Comparison of ENCODE assay signal across 8 mouse cellular contexts in the genomic region with DNA sequence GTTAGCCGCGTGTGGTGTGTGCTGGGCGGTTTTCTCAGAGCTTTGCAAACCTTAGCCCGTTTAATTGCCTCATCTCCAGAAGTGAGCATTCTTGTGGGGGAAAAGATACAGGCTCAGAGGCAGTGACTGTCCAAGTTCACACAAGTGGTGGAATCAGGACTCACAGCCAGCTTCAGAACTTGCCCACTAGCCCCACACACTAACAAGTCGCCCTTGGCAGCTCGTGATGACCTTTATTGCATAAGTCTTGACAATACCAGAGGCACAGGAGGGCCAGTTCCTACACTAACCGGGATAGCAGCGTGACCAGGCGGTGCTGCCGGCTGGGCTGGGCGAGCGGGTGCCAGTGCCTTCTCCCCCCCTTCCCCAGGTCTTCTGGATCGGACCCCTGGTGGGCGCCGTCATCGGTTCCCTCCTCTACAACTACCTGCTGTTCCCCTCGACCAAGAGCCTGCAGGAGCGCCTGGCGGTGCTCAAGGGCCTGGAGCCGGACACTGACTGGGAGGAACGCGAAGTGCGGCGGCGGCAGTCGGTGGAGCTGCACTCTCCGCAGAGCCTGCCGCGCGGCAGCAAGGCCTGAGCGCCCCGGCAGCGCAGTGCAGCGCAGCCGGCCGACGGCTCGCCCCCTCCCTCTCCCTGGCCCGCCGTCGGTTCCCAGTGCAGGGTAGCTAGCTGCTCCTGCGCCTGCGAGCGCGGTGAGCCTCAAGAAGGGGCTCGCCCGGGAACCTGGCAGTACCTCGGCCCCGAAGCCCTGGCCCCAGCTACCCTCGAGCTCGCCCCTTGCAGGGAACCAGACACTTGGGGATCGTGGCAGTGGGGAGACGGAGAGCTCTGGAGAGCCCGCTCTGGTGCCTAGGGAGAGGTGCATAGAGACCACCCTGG. TPM values are rescaled to one million over a fixed set of nuclear protein-coding genes. Genes with fewer than 3 reads are reported as not detected.
DNase-seq lines count a peak whose midpoint lies in the region; ATAC-seq and TF ChIP-seq lines count a peak whose summit lies in the region.

No protein-coding gene starts in this region.

- no peaks in the 10 kb centered on the region for H3K36me3 ChIP-seq in lung, embryonic 16.5 days (ENCODE audit: control insufficient read depth, insufficient read depth, low read length)
- H3K36me3 ChIP-seq in stomach, embryonic 14.5 days (ENCODE audit: control insufficient read depth, insufficient read depth, low read length): no peaks in the 10 kb centered on the region

- intact Hi-C loops in left cerebral cortex, postnatal 14 days (cut with DNase I): no loop called here

- H3K4me3 ChIP-seq in cerebellum, adult 2 months (replicated peaks; ENCODE audit: insufficient read depth, low read depth, low read length): peak overlapping the region; percentile 16
- peak overlapping the region; percentile 37 for H3K4me3 ChIP-seq in lung, embryonic 16.5 days (ENCODE audit: low read length)
- H3K4me3 ChIP-seq in stomach, embryonic 14.5 days (ENCODE audit: low read depth, low read length): peak overlapping the region; percentile 25

- no peak overlapping the region for H3K27ac ChIP-seq in cerebellum, adult 2 months (ENCODE audit: insufficient read depth, low read length)
- H3K27ac ChIP-seq in lung, embryonic 16.5 days (ENCODE audit: low read length): no peak overlapping the region
- H3K27ac ChIP-seq in stomach, embryonic 14.5 days (ENCODE audit: low read length): no peak overlapping the region

- peaks cover 14% of the 10 kb centered on the region for H3K4me1 ChIP-seq in cerebellum, adult 2 months (ENCODE audit: control insufficient read depth, insufficient read depth, low read length)
- H3K4me1 ChIP-seq in lung, embryonic 16.5 days (replicated peaks; ENCODE audit: control insufficient read depth, insufficient read depth, low read length): peaks cover 14% of the 10 kb centered on the region
- peaks cover 14% of the 10 kb centered on the region for H3K4me1 ChIP-seq in stomach, embryonic 14.5 days (ENCODE audit: control insufficient read depth, insufficient read depth, low read length)

- 0 out of 2 replicates have a peak, but pooled peaks have one; percentile 7 for TF ChIP-seq CTCF in cerebellum, adult 2 months (IDR thresholded peaks at IDR 0.05; ENCODE audit: borderline replicate concordance, insufficient read depth, low read depth, low read length)

- DNase-seq in adrenal gland, adult 2 months: peak; percentile 47
- DNase-seq in adrenal gland, adult 8-10 months: no peak
- DNase-seq in cerebellum, adult 2 months: peak; percentile 49 to 64
- peak; percentile 57 for DNase-seq in kidney, adult 18-20 months
- no peak for DNase-seq in left cerebral cortex, postnatal 14 days (ENCODE audit: low spot score in 2 of 2)

- no peak for TF ChIP-seq POLR2A in cerebellum, adult 2 months (IDR thresholded peaks at IDR 0.05; ENCODE audit: borderline replicate concordance, insufficient read depth, low read length)

- WGBS in cerebellum, adult 2 months: 15% methylated on average over 54 of the region's 54 CpGs
- WGBS in lung, embryonic 16.5 days: 3% methylated on average over 54 of the region's 54 CpGs
- 3% methylated on average over 54 of the region's 54 CpGs for WGBS in stomach, embryonic 14.5 days

- peak overlapping the region; percentile 55 for H3K4me2 ChIP-seq in lung, embryonic 16.5 days (ENCODE audit: low read depth, low read length)
- H3K4me2 ChIP-seq in stomach, embryonic 14.5 days (replicated peaks; ENCODE audit: low read depth, low read length): peak overlapping the region; percentile 40

- no peaks in the 10 kb centered on the region for H3K27me3 ChIP-seq in cerebellum, adult 2 months (ENCODE audit: control insufficient read depth, insufficient read depth, low read length)
- peaks cover 75% of the 10 kb centered on the region for H3K27me3 ChIP-seq in lung, embryonic 16.5 days (ENCODE audit: control insufficient read depth, insufficient read depth, low read depth, low read length)
- H3K27me3 ChIP-seq in stomach, embryonic 14.5 days (ENCODE audit: control insufficient read depth, insufficient read depth, low read length): peaks cover 67% of the 10 kb centered on the region

- peak overlapping the region; percentile 49 for H3K9ac ChIP-seq in lung, embryonic 16.5 days (ENCODE audit: low read length)
- H3K9ac ChIP-seq in stomach, embryonic 14.5 days (replicated peaks; ENCODE audit: low read depth, low read length): no peak overlapping the region; the same call in 1 of the 2 replicates

- ATAC-seq in granulocyte monocyte progenitor cell, adult 5-6 weeks (replicated peaks; ENCODE audit: poor library complexity, severe bottlenecking): peak; percentile 55
- peak; percentile 63 for ATAC-seq in lung, embryonic 16.5 days (ENCODE audit: low read depth)
- 0 out of 2 replicates have a peak, but pooled peaks have one; percentile 35 for ATAC-seq in stomach, embryonic 14.5 days (ENCODE audit: insufficient number of reproducible peaks, insufficient read depth, low FRiP score, low read depth)

- H3K9me3 ChIP-seq in lung, embryonic 16.5 days (ENCODE audit: control insufficient read depth, low read length): no peaks in the 10 kb centered on the region
- H3K9me3 ChIP-seq in stomach, embryonic 14.5 days (ENCODE audit: control insufficient read depth, low read depth, low read length): no peaks in the 10 kb centered on the region

RNA-seq across cellular contexts. Expression of gene Aqp2, which starts 4.8 kb away (rescaled TPM):
- 1 to 10 TPM in 1 of 2 experiments, under 1 TPM in 1; 0.81 to 3.5 TPM for total RNA-seq in adrenal gland, adult 2 months (2021)
- polyA plus RNA-seq in adrenal gland, adult 2 months (2012; rRNA removed): 0.40 and 0.59 TPM in 2 replicates
- 1 to 10 TPM; 1.0 to 5.2 (median 1.9) TPM for total RNA-seq in adrenal gland, adult 8-10 months (2022)
- 0.23 and 0.43 TPM in 2 replicates for polyA plus RNA-seq in cerebellum, adult 2 months (2012; rRNA removed)
- total RNA-seq in granulocyte monocyte progenitor cell, adult 5-6 weeks (2014; fragmentation: Nextera tagmentation): not detected in 2 replicates
- not detected in 2 replicates for total RNA-seq in granulocyte monocyte progenitor cell, adult 5-6 weeks (2017)
- polyA plus RNA-seq in lung, embryonic 16.5 days (2015; fragmentation: Nextera tagmentation; extraction: Ambion mirVana): not detected in 2 replicates
- polyA plus RNA-seq in stomach, embryonic 14.5 days (2014; fragmentation: Nextera tagmentation; extraction: Ambion mirVana): not detected in 2 replicates
- under 1 TPM in 1 of 2 experiments, not detected in 1; 0.33 TPM for total RNA-seq in left cerebral cortex, postnatal 14 days (2021)

RNA-seq across cellular contexts. Expression of gene Aqp5, which starts 6.9 kb away (rescaled TPM):
- 1 to 10 TPM; 1.1 to 3.4 TPM for total RNA-seq in adrenal gland, adult 2 months (2021)
- polyA plus RNA-seq in adrenal gland, adult 2 months (2012; rRNA removed): 0.86 and 1.6 TPM in 2 replicates
- total RNA-seq in adrenal gland, adult 8-10 months (2022): 1 to 10 TPM in 1 of 4 experiments, under 1 TPM in 3; 0.43 to 2.1 (median 0.73) TPM
- polyA plus RNA-seq in cerebellum, adult 2 months (2012; rRNA removed): 0.36 and 0.56 TPM in 2 replicates
- not detected in 2 replicates for total RNA-seq in granulocyte monocyte progenitor cell, adult 5-6 weeks (2014; fragmentation: Nextera tagmentation)
- not detected in 2 replicates for total RNA-seq in granulocyte monocyte progenitor cell, adult 5-6 weeks (2017)
- polyA plus RNA-seq in lung, embryonic 16.5 days (2015; fragmentation: Nextera tagmentation; extraction: Ambion mirVana): 1.8 and 3.2 TPM in 2 replicates
- polyA plus RNA-seq in stomach, embryonic 14.5 days (2014; fragmentation: Nextera tagmentation; extraction: Ambion mirVana): 0.21 and 0.72 TPM in 2 replicates
- total RNA-seq in left cerebral cortex, postnatal 14 days (2021): 1 to 10 TPM in 1 of 2 experiments, under 1 TPM in 1; 0.93 to 1.4 TPM

RNA-seq across cellular contexts. Expression of gene Aqp6, which starts 17.5 kb away (rescaled TPM):
- total RNA-seq in adrenal gland, adult 2 months (2021): not detected
- not detected in 2 replicates for polyA plus RNA-seq in adrenal gland, adult 2 months (2012; rRNA removed)
- not detected for total RNA-seq in adrenal gland, adult 8-10 months (2022)
- 29.0 and 38.4 TPM in 2 replicates for polyA plus RNA-seq in cerebellum, adult 2 months (2012; rRNA removed)
- not detected in 2 replicates for total RNA-seq in granulocyte monocyte progenitor cell, adult 5-6 weeks (2014; fragmentation: Nextera tagmentation)
- not detected in 2 replicates for total RNA-seq in granulocyte monocyte progenitor cell, adult 5-6 weeks (2017)
- not detected in 2 replicates for polyA plus RNA-seq in lung, embryonic 16.5 days (2015; fragmentation: Nextera tagmentation; extraction: Ambion mirVana)
- not detected in 2 replicates for polyA plus RNA-seq in stomach, embryonic 14.5 days (2014; fragmentation: Nextera tagmentation; extraction: Ambion mirVana)
- total RNA-seq in left cerebral cortex, postnatal 14 days (2021): under 1 TPM; 0.44 to 0.48 TPM

RNA-seq across cellular contexts. Expression of gene Faim2, which starts 55.7 kb away (rescaled TPM):
- 10 to 100 TPM; 32.2 to 33.3 TPM for total RNA-seq in adrenal gland, adult 2 months (2021)
- 8.8 and 14.3 TPM in 2 replicates for polyA plus RNA-seq in adrenal gland, adult 2 months (2012; rRNA removed)
- total RNA-seq in adrenal gland, adult 8-10 months (2022): 10 to 100 TPM; 33.7 to 54.7 (median 43.2) TPM
- polyA plus RNA-seq in cerebellum, adult 2 months (2012; rRNA removed): 241 and 263 TPM in 2 replicates
- total RNA-seq in granulocyte monocyte progenitor cell, adult 5-6 weeks (2014; fragmentation: Nextera tagmentation): not detected in 2 replicates
- 0.17 TPM in 1 of 2 replicates, not detected in the other for total RNA-seq in granulocyte monocyte progenitor cell, adult 5-6 weeks (2017)
- polyA plus RNA-seq in lung, embryonic 16.5 days (2015; fragmentation: Nextera tagmentation; extraction: Ambion mirVana): 0.93 and 0.94 TPM in 2 replicates
- 0.29 and 0.42 TPM in 2 replicates for polyA plus RNA-seq in stomach, embryonic 14.5 days (2014; fragmentation: Nextera tagmentation; extraction: Ambion mirVana)
- 100 to 1,000 TPM; 220 to 261 TPM for total RNA-seq in left cerebral cortex, postnatal 14 days (2021)

Comparison
In these comparisons a context has a peak if more than half of its experiments do, and no peak if none do; other contexts are left out.
1. DNase-seq: peak in adrenal gland, adult 2 months (single experiment), cerebellum, adult 2 months (2 of 2) and kidney, adult 18-20 months (single experiment); none in adrenal gland, adult 8-10 months (single experiment) and left cerebral cortex, postnatal 14 days (0 of 2).
2. Peak in every context shown above with its lines, with median percentiles within 50 percentile points of each other: H3K4me3 ChIP-seq and ATAC-seq.